Mouse (Mus musculus) cerebellum, adult 8-10 months (tissue): Measurements from ENCODE around the gene Prkar2a.

Source experiments
- DNase-seq: peaks from one replicate; pipeline ENCODE4 v3.0.0; 2022

The Prkar2a gene

GRCm38 (mm10) chr9:108753326-108753725 lies 64.2 kb downstream of the Prkar2a start:
- DNase-seq: peak; percentile 76

GRCm38 (mm10) chr9:108753976-108754375 lies 64.9 kb downstream of the Prkar2a start:
- DNase-seq: no peak

- DNase-seq: no peak
Observed at GRCm38 (mm10) chr9:108754423-108754822, 65.3 kb downstream of the Prkar2a start.

- DNase-seq: no peak
Observed at GRCm38 (mm10) chr9:108757406-108757805, 68.3 kb downstream of the Prkar2a start.

GRCm38 (mm10) chr9:108759121-108759520 lies 70.0 kb downstream of the Prkar2a start:
- no peak for DNase-seq

GRCm38 (mm10) chr9:108759805-108760204 lies 70.7 kb downstream of the Prkar2a start:
- no peak for DNase-seq

GRCm38 (mm10) chr9:108761561-108761960 lies 72.4 kb downstream of the Prkar2a start:
- no peak for DNase-seq

GRCm38 (mm10) chr9:108764971-108765370 lies 75.9 kb downstream of the Prkar2a start:
- no peak for DNase-seq

- no peak for DNase-seq
Observed at GRCm38 (mm10) chr9:108776614-108777013, 87.5 kb downstream of the Prkar2a start.

- DNase-seq: no peak
Observed at GRCm38 (mm10) chr9:108777276-108777675, 88.2 kb downstream of the Prkar2a start.

- no peak for DNase-seq
Observed at GRCm38 (mm10) chr9:108780959-108781358, 91.8 kb downstream of the Prkar2a start.

- no peak for DNase-seq
Observed at GRCm38 (mm10) chr9:108781891-108782290, 92.8 kb downstream of the Prkar2a start.

GRCm38 (mm10) chr9:108782836-108783547 lies 93.9 kb downstream of the Prkar2a start:
- no peak for DNase-seq

GRCm38 (mm10) chr9:108783548-108784463 lies 94.7 kb downstream of the Prkar2a start, which contains the start of gene Ip6k2:
Gene Ip6k2 (plus strand): TSS chr9:108783796.
- DNase-seq: peak; percentile 95

- DNase-seq: no peak
Observed at GRCm38 (mm10) chr9:108785416-108785815, 96.3 kb downstream of the Prkar2a start.

- DNase-seq: no peak
Observed at GRCm38 (mm10) chr9:108786494-108786893, 97.4 kb downstream of the Prkar2a start.

GRCm38 (mm10) chr9:108787080-108787479 lies 98.0 kb downstream of the Prkar2a start:
- no peak for DNase-seq

- no peak for DNase-seq
Observed at GRCm38 (mm10) chr9:108788713-108789112, 99.6 kb downstream of the Prkar2a start.

- DNase-seq: no peak
Observed at GRCm38 (mm10) chr9:108792307-108792706, 103.2 kb downstream of the Prkar2a start.

- DNase-seq: no peak
Observed at GRCm38 (mm10) chr9:108792730-108793129, 103.6 kb downstream of the Prkar2a start.

GRCm38 (mm10) chr9:108795281-108795680 lies 106.2 kb downstream of the Prkar2a start:
- no peak for DNase-seq

- DNase-seq: no peak
Observed at GRCm38 (mm10) chr9:108795762-108796161, 106.6 kb downstream of the Prkar2a start.

- no peak for DNase-seq
Observed at GRCm38 (mm10) chr9:108796351-108796981, 107.4 kb downstream of the Prkar2a start.
